Mouse (Mus musculus) stomach, postnatal 0 days (tissue): ENCODE results near the gene Ccnjl.

Source experiments
- CTCF ChIP-seq: IDR thresholded peaks from 2 replicates; pipeline ENCODE4 v1.5.1; 2016; ENCODE audit warnings: antibody characterized with exemption, low read depth, mild to moderate bottlenecking, moderate library complexity
- EP300 ChIP-seq: optimal IDR thresholded peaks from 2 replicates; pipeline ENCODE3; 2016; ENCODE audit warnings: antibody characterized with exemption

DNA sequence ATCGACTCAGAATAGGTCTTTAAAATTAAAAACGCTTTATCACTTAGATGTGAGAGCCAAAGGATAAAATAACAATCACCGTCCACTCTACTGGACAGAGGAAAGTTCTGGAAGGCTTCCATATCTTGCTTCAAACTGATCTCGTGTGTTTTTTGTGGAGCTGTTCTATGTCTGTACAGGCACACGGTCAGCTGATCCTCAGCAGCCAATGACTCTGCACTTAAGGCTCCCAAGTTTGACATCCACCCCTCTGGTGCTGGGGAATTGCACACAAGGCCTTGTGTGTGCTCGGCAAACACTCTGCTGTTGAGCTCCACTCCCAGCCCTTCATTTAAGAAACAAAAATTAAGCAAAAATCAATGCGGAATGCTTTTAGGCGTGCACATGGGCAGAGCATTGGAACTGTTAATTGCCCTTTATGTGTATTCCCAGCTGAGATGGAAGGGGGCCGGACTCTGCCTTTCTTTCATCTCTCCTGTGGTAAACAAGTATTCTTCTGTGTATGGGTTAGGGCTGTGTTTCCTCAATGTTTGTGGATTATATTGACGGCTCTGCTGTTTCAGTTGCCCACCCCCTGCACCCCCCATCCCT, 35.2 kb downstream of the Ccnjl start:
- TF ChIP-seq CTCF: no peak
- no peak for TF ChIP-seq EP300
